Mouse (Mus musculus) c-Kit-positive CD71-positive TER-119-positive erythroid progenitor cells, embryonic 14.5 days (primary cell): ENCODE results near the gene Vmn1r166.
"Not testable (repeated sequence)": the region's sequence is repeated elsewhere in the genome, so short reads cannot be mapped to it uniquely, and the experiment has no call there.

Source experiments
- DNase-seq: peaks from one replicate; pipeline ENCODE4 v3.0.0-alpha.2; 2013; ENCODE audit warnings: low spot score

Gene Vmn1r166

GRCm38 (mm10) chr7:23251582-23251981 lies at the start of gene Vmn1r166:
Gene Vmn1r166, minus strand, starts transcription at chr7:23251682.
- DNase-seq = not testable (repeated sequence)

GRCm38 (mm10) chr7:23300892-23301291 lies 49.4 kb upstream of the Vmn1r166 start, which contains the start of gene Nlrp4e:
Gene Nlrp4e, plus strand, starts transcription at chr7:23301192.
- not testable (repeated sequence) for DNase-seq

DNA sequence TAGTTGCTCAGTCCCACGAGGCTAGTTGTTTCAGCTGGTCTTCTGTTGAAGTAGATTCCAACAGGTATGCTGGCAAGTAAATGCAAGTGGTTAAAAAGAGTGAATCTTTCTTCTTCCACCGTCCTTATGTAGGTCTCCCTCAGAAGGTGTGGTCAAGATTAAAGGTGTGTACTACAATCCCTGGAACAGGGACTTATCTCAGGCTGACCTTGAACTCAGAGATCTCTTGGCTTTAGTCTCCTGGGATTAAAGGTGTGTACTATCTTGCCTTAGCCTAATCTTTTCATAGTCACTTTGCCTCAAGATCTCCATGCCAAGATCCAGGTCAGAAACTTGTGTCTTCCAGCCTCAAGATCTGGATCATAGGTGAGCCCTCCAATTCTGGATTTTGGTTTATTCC lies 27.3 kb upstream of the Vmn1r166 start, which contains the start of gene Gm6902:
Gene Gm6902 (minus strand): TSS at position 101 of the 400 bp plus-strand sequence.
- not testable (repeated sequence) for DNase-seq

- not testable (repeated sequence) for DNase-seq
Measured at GRCm38 (mm10) chr7:23217032-23217431, 34.5 kb downstream of the Vmn1r166 start, which contains the start of gene Vmn1r165. Gene Vmn1r165, plus strand, starts transcription at chr7:23217332.
